Mouse (Mus musculus) midbrain, embryonic 14.5 days (tissue): ENCODE data around the gene Zdhhc5. TPM values are rescaled to one million over a fixed set of nuclear protein-coding genes. Genes with fewer than 3 reads are reported as not detected.

ENCODE experiments used
- ATAC-seq: fragments of 200-750 bp; cut with Nextera tagmentation; 2 replicates; pipeline ENCODE4 v1.8.0; 2017; ENCODE audit warnings: moderate number of reproducible peaks, moderate library complexity; ENCODE audit not compliant: low FRiP score, low TSS enrichment
- DNase-seq: peaks from one replicate; pipeline ENCODE4 v3.0.0-alpha.2; 2015
- H3K27ac ChIP-seq: fragments of 300-500 bp; sonication (generic); replicated peaks from 2 replicates; pipeline ENCODE4 v1.5.1; 2014; ENCODE audit warnings: mild to moderate bottlenecking, low read depth, low read length, moderate library complexity
- H3K27me3 ChIP-seq: fragments of 300-500 bp; sonication (generic); 2 replicates; pipeline ENCODE4 v1.6.1; 2014; ENCODE audit warnings: low read length, control low read depth, mixed read lengths; ENCODE audit not compliant: control insufficient read depth, insufficient read depth
- H3K36me3 ChIP-seq: fragments of 300-500 bp; sonication (generic); 2 replicates; pipeline ENCODE4 v1.6.1; 2014; ENCODE audit warnings: low read length, control low read depth; ENCODE audit not compliant: control insufficient read depth, insufficient read depth
- H3K4me1 ChIP-seq: fragments of 300-500 bp; sonication (generic); 2 replicates; pipeline ENCODE4 v1.6.1; 2014; ENCODE audit warnings: mild to moderate bottlenecking, antibody characterized with exemption, low read length, control low read depth; ENCODE audit not compliant: control insufficient read depth, insufficient read depth
- H3K4me2 ChIP-seq: fragments of 300-500 bp; sonication (generic); 2 replicates; pipeline ENCODE4 v1.6.1; 2014; ENCODE audit warnings: mild to moderate bottlenecking, low read length, moderate library complexity
- H3K4me3 ChIP-seq: fragments of 300-500 bp; sonication (generic); replicated peaks from 2 replicates; pipeline ENCODE4 v1.5.1; 2014; ENCODE audit warnings: low read depth, low read length
- H3K9ac ChIP-seq: fragments of 300-500 bp; sonication (generic); replicated peaks from 2 replicates; pipeline ENCODE4 v1.6.1; 2014; ENCODE audit warnings: mild to moderate bottlenecking, low read length, moderate library complexity
- H3K9me3 ChIP-seq: fragments of 300-500 bp; sonication (generic); 2 replicates; pipeline ENCODE4 v1.6.1; 2016; ENCODE audit warnings: low read length, control low read depth, mixed read lengths; ENCODE audit not compliant: control insufficient read depth
- WGBS: fragments of 180-500 bp; shearing (Covaris S2); extraction: QIAGEN DNeasy Blood & Tissue Kit; methylation state at CpG from one replicate; pipeline ENCODE4 v1.1.7; 2014; 5-methylcytosine and 5-hydroxymethylcytosine counted together
- polyA plus RNA-seq: library from polyadenylated mRNA; unstranded; fragments of >200 nt; fragmentation: Nextera tagmentation; extraction: Ambion mirVana; gene quantifications from 2 replicates; pipeline ENCODE4 v1.2.1, GENCODE M21; 2014

The Zdhhc5 gene
- polyA plus RNA-seq, 1 experiment from 2014 or later: 21.8 TPM

DNA sequence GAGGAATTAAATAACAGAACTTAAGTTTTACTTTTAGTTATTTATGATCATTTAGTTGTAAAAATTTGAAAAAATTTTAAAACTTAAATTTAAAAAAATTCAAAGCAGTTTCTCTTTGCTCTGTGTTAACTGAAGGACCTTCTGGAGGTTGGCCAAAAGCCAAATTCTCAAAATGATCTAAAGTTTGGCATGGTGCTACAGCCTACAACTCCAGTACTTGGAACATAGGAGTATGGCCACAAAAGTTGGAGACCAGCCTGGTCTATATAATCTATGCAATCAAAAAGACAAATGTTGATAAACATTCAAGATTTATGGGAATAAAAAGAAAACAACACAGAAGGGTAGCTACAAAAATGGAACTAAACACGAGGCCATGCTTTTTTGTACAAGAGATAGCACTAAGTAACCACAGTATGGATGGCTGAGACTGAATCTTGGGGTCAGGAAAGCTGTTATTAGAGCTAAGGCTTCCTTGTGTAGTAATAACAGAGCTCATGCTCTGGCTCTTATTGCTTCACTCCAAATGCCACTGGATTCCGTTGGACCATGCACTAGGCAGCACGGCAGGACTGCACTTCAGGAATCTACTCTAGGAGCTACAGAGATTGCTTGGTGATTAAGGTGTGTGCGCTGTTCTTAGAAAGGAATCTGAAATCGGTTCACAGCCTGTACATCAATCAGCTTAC is 19.8 kb downstream of the Zdhhc5 start:
- Histone ChIP-seq H3K4me2 (no peak overlapping the region), H3K4me1 (no peaks in the 10 kb centered on the region), H3K9ac (no peak overlapping the region), H3K36me3 (peaks cover 71% of the 10 kb centered on the region), H3K27ac (no peak overlapping the region), H3K9me3 (no peaks in the 10 kb centered on the region), H3K27me3 (no peaks in the 10 kb centered on the region), H3K4me3 (no peak overlapping the region)
- WGBS: 95% methylated on average over 5 of the region's 5 CpGs
- DNase-seq: no peak
- no peak for ATAC-seq

DNA sequence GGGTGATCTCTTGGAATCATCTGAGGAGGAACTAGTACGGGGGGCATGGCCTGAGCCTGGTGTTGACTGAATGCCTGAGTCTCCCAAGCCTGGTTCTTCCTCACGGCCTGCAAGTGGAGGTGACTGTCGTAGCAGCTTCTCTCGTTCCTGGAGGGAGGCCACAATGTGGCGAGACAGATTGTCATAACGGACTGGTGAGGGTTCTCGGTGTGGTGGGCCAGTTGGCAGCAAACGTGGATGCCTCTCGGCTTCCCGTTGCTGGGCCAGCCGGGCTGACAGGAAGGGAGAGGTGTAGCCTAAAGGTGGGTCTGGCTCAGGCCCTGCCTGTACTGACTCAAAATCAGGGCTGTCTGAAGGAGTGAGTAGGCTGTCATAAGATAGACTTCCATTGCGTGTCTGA is 24.9 kb downstream of the Zdhhc5 start:
- WGBS: 93% methylated on average over 12 of the region's 12 CpGs
- Histone ChIP-seq H3K36me3 (peaks cover 91% of the 10 kb centered on the region), H3K4me3 (no peak overlapping the region), H3K27ac (no peak overlapping the region), H3K27me3 (no peaks in the 10 kb centered on the region), H3K4me2 (no peak overlapping the region), H3K9ac (no peak overlapping the region), H3K4me1 (no peaks in the 10 kb centered on the region), H3K9me3 (no peaks in the 10 kb centered on the region)
- ATAC-seq (no peak), DNase-seq (no peak)

DNA sequence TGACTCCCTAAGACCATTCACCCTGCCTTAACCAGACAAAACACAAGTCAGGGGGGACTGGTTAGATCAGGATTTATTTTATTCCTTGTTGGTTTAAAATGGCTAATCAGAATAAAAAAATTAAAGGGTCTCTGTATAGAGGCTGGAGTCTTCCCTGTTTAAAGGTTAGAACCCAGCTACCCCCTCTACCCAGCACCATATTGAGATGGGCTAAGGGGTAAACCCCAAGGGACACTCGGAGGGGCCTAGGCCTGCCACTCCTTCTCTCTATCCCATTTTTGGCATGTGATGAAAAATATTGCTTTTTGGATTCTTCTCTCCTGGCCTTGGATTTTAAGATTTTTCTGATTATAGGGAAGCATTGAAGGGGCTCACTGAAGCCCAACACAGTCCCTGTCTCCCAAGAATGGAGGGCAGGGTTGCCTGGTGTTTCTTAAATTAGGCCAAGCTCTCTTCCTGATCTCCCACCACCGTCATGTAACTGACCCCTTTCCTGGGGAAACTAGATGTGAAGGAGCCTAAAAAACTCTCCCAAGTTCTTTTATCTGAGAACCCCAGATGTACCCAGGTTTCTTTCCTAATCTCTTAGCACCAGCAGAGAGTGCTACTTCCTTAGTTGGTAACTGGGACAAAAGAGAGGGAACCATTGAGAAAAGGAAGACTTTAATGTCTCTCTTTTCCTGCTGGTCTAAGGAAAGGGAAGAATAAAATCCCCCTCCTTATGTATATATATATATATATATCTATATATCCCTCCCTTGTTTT is 26.7 kb downstream of the Zdhhc5 start:
- H3K4me3 ChIP-seq: no peak overlapping the region
- H3K27ac ChIP-seq: no peak overlapping the region
- ATAC-seq (no peak), DNase-seq (no peak)
- no peaks in the 10 kb centered on the region for H3K27me3 ChIP-seq
- no peaks in the 10 kb centered on the region for H3K4me1 ChIP-seq
- WGBS: 84% methylated on average over 2 of the region's 2 CpGs
- no peaks in the 10 kb centered on the region for H3K9me3 ChIP-seq
- H3K4me2 ChIP-seq: no peak overlapping the region
- peaks cover 80% of the 10 kb centered on the region for H3K36me3 ChIP-seq
- H3K9ac ChIP-seq: no peak overlapping the region

DNA sequence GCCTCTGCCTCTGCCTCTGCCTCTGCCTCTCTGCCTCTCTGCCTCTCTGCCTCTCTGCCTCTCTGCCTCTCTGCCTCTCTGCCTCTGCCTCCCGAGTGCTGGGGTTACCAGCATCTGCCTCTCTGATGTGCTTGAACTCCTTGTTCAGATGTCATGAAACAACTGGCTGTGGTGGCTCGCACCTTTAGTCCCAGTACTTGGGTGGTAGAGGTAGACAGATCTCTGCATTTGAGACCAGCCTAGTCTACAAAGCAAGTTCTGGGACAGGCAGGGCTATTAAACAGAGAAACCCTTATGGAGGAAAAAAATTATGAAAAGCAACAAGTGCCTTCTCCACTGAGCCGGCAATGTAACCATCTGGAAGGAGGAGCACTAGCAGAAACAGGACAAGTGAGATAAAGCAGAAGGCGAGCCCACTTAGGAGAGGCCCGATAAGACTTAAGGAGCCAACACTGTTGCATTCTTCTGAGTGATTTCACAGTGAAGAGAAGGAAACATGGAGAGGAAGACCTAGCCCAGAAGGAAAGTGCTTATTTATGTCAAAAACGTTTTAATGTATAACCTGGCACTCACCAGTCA is 32.3 kb downstream of the Zdhhc5 start:
- Histone ChIP-seq H3K36me3 (peaks cover 43% of the 10 kb centered on the region), H3K4me3 (no peak overlapping the region), H3K27ac (no peak overlapping the region), H3K9me3 (no peaks in the 10 kb centered on the region), H3K4me2 (no peak overlapping the region), H3K4me1 (peaks cover 7% of the 10 kb centered on the region; the same call in 1 of the 2 replicates), H3K9ac (no peak overlapping the region), H3K27me3 (no peaks in the 10 kb centered on the region)
- WGBS: 92% methylated on average over 6 of the region's 6 CpGs
- DNase-seq: no peak
- no peak for ATAC-seq

DNA sequence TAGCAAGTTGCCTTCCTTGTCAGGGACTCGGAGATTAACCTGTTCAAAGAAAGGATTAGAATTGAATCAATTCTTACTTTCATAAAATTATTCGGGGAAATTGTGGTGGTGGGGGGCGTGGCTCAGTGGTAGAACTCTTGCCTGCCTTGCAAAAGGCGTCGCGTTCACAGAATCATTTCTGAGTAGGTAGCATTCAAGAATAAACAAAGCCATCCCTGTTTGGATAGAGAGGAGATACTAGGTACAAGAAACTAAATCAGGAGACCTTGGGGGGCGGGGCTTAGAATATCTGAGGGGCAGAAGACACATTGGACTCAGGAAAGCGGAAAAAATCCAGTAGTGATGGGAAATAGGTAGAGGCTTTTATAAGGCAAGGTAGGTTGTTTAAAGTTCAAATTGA is 36.0 kb downstream of the Zdhhc5 start, which contains the start of gene Tmx2:
TSS of gene Tmx2 (minus strand) at position 125 of the 400 bp plus-strand sequence.
- Histone ChIP-seq H3K27ac (no peak within 1 kb of the TSS; the same call in 1 of the 2 replicates), H3K4me1 (peaks cover 17% of the 10 kb centered on the region), H3K27me3 (no peaks in the 10 kb centered on the region), H3K36me3 (peaks cover 35% of the 10 kb centered on the region), H3K4me3 (peak within 1 kb of the TSS; percentile 97), H3K4me2 (peak within 1 kb of the TSS; percentile 77), H3K9ac (peak within 1 kb of the TSS; percentile 74), H3K9me3 (no peaks in the 10 kb centered on the region)
- DNase-seq (no peak), ATAC-seq (no peak)
- 23% methylated on average over 8 of the region's 8 CpGs for WGBS

DNA sequence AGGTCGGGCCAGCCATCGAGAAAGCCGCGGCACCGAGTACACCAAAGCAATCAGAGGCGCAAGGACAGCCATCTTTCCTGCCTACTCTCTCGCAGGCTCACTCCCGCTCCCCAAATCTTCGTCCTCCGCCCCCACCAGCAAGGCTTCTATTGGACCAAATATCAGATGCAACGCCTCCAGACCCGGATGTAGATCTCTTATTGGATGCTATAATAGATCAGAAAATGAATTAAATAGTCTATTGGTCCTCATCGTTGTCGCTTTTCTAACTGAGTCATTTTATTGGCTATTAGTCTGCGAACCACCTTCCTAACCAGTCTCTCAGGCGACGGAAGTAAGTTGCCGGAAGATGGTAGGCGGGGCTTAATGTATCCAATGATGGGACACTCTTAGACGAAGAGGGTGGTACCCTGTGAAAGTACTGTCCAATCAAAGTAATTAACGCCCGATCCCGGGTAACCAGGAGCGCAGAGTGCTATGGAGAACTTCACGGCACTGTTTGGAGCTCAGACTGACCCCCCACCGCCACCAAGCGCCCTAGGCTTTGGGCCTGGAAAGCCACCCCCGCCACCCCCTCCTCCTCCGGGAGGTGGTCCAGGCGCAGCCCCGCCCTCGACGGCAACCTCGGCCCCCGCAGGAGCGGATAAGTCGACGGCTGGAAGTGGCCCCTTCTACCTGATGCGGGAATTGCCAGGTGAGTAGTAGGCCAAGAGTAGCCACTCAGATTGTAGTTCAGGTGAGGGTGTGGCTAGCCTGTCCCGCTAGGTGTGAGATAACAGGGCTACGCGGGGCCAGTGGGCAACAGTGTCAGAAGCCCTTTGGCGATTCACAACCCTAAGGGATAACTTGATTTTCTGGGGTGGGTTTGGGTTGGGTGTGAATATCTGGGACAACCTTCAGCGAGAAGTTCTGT is 36.8 kb downstream of the Zdhhc5 start, which contains the start of the genes Gm28635 and Med19:
TSS of gene Gm28635 (minus strand) at position 74 of the 913 bp plus-strand sequence.
TSS of gene Med19 (plus strand) at position 435 of the 913 bp plus-strand sequence.
- WGBS: under 1% methylated on average over 44 of the region's 44 CpGs
- peaks cover 17% of the 10 kb centered on the region for H3K4me1 ChIP-seq
- H3K9me3 ChIP-seq: no peaks in the 10 kb centered on the region
- ATAC-seq (peak; percentile 99), DNase-seq (peak; percentile 99)
- peak within 1 kb of the TSS; percentile 73 for H3K27ac ChIP-seq
- peaks cover 42% of the 10 kb centered on the region for H3K36me3 ChIP-seq
- H3K4me2 ChIP-seq: peak within 1 kb of the TSS; percentile 78
- H3K9ac ChIP-seq: peak within 1 kb of the TSS; percentile 74
- H3K4me3 ChIP-seq: peak within 1 kb of the TSS; percentile 97
- H3K27me3 ChIP-seq: no peaks in the 10 kb centered on the region

DNA sequence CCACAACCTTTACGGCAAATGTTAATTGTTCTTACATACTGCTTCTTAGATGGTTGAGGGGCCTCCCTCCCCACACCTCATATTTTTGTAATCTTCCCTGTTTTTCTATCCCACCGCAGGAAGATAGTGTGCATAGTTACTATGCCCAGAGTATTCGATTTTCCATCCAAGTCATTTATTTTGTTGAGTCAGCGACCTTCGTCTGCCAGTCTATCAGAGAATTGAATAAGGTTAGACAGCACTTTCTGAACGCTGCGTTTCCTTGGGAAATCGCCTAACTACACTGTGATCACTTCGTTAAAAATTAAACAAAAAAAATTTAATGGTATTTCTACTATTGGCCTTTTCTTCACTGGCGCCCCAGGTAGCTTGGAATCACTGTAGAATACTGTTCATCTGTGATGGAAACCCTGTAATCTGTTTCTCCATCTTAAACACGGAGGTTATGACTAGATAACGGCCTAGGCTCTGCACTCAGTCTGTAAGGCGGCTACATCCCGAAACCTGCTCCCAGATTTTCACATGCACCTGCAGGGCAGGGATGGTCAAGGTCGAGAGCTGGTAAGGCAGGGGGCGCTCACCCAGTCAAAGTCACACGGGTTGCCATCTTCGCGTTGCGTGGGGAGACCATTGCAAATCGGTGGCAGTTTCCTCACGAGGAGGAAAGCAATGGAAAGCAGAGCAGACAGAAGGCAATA is 37.6 kb downstream of the Zdhhc5 start:
- Histone ChIP-seq H3K9me3 (no peaks in the 10 kb centered on the region), H3K4me2 (peak overlapping the region; percentile 78), H3K36me3 (peaks cover 46% of the 10 kb centered on the region), H3K27ac (peak overlapping the region; percentile 73), H3K27me3 (no peaks in the 10 kb centered on the region), H3K9ac (peak overlapping the region; percentile 53), H3K4me1 (peaks cover 17% of the 10 kb centered on the region), H3K4me3 (peak overlapping the region; percentile 52)
- DNase-seq (peak; percentile 67), ATAC-seq (peak; percentile 69)
- WGBS: 11% methylated on average over 22 of the region's 22 CpGs
